Mouse (Mus musculus) liver, postnatal 0 days (tissue): ENCODE measurements at regions not wholly inside any gene's neighbourhood (a gene's known extent, or its start where the extent isn't known, plus 50 kb on each side); places are given as distances from the start of the nearest gene placed in this dataset.

Source experiments
- ATAC-seq: fragments of 200-750 bp; cut with Nextera tagmentation; 2 replicates; pipeline ENCODE4 v1.8.0; 2017; ENCODE audit warnings: mild to moderate bottlenecking, moderate library complexity
- DNase-seq: peaks from one replicate; pipeline ENCODE4 v3.0.0-alpha.2; 2016
- H3K27ac ChIP-seq: fragments of 300-500 bp; sonication (generic); 2 replicates; pipeline ENCODE4 v1.5.1; 2014; ENCODE audit warnings: antibody characterized with exemption, moderate library complexity, mild to moderate bottlenecking, low read depth
- H3K27me3 ChIP-seq: fragments of 300-500 bp; sonication (generic); 2 replicates; pipeline ENCODE4 v1.6.1; 2014; ENCODE audit warnings: low read length, control low read depth, mixed read lengths; ENCODE audit not compliant: insufficient read depth
- H3K36me3 ChIP-seq: fragments of 300-500 bp; sonication (generic); replicated peaks from 2 replicates; pipeline ENCODE4 v1.6.1; 2014; ENCODE audit warnings: mild to moderate bottlenecking, control low read depth, low read length, moderate library complexity, mixed read lengths; ENCODE audit not compliant: insufficient read depth
- H3K4me1 ChIP-seq: fragments of 300-500 bp; sonication (generic); 2 replicates; pipeline ENCODE4 v1.6.1; 2014; ENCODE audit warnings: antibody characterized with exemption, mild to moderate bottlenecking, control low read depth; ENCODE audit not compliant: insufficient read depth
- H3K4me2 ChIP-seq: fragments of 300-500 bp; sonication (generic); 2 replicates; pipeline ENCODE4 v1.6.1; 2014; ENCODE audit warnings: low read depth, mild to moderate bottlenecking, low read length, moderate library complexity, mixed read lengths
- H3K4me3 ChIP-seq: fragments of 300-500 bp; sonication (generic); 2 replicates; pipeline ENCODE4 v1.5.1; 2014; ENCODE audit warnings: low read depth, low read length
- H3K9ac ChIP-seq: fragments of 300-500 bp; sonication (generic); replicated peaks from 2 replicates; pipeline ENCODE4 v1.6.1; 2014; ENCODE audit warnings: mild to moderate bottlenecking, moderate library complexity
- H3K9me3 ChIP-seq: fragments of 300-500 bp; sonication (generic); 2 replicates; pipeline ENCODE4 v1.6.1; 2016; ENCODE audit warnings: mild to moderate bottlenecking, control low read depth, low read length, mixed read lengths
- CTCF ChIP-seq: sonication (generic); IDR thresholded peaks from 2 replicates; pipeline ENCODE4 v1.5.1; 2016; ENCODE audit warnings: antibody characterized with exemption, low read depth
- EP300 ChIP-seq: IDR thresholded peaks from 2 replicates; pipeline ENCODE4 v1.6.1; 2016; ENCODE audit warnings: antibody characterized with exemption, low read depth, mild to moderate bottlenecking
- WGBS: fragments of 180-500 bp; shearing (Covaris S2); extraction: QIAGEN DNeasy Blood & Tissue Kit; methylation state at CpG from one replicate; pipeline ENCODE4 v1.1.7; 2014; ENCODE audit not compliant: insufficient replicate concordance; 5-methylcytosine and 5-hydroxymethylcytosine counted together

DNA sequence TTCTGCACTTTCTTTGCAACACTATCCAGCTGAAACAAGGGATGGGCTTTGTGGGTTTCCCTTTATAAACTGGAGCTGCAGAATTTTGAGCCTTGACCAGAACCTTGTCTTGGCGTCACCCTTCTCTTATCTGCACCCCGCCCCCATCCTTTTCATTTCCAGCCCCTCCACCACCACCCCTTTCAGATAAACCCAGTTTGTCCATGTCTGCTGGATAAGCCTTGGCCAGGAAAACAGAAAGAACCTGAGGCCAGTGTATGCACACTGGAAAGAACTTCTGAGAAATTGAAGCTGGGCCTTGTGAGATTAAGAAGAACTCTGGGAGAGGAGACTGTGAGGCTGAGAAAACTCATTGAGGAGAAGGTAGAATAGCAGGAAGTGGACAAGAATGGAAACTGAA lies 192.8 kb downstream of the Rpl36a-ps1 start:
- Histone ChIP-seq H3K4me1 (no peaks in the 10 kb centered on the region), H3K27ac (no peak overlapping the region), H3K9ac (no peak overlapping the region), H3K36me3 (no peaks in the 10 kb centered on the region), H3K9me3 (no peaks in the 10 kb centered on the region), H3K4me2 (no peak overlapping the region), H3K27me3 (no peaks in the 10 kb centered on the region), H3K4me3 (no peak overlapping the region)
- 57% methylated on average over 2 of the region's 2 CpGs for WGBS
- DNase-seq (no peak), ATAC-seq (no peak)
- TF ChIP-seq CTCF (no peak), EP300 (no peak)

DNA sequence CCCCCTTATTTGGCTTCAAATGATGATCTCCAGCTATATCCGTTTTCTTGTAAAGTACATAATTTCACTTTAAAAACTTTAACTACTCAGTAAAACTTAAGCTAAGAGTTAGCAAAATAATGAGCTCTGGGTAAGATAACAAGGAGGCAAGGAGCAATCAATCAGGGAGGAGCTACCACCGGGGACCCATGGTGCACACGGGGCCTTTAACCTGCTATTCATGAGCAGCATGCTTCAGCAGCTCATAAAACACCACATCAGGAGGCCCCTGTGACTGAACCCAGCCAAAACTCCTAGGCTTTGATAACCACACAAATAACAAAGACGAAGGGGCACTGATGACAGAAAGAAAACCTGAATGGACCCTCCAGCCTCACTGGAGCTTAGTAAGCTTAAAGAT lies 202.1 kb downstream of the Rpl36a-ps1 start:
- H3K27ac ChIP-seq: no peak overlapping the region
- no peak overlapping the region for H3K4me3 ChIP-seq
- 70% methylated on average over 4 of the region's 4 CpGs for WGBS
- ATAC-seq (no peak), DNase-seq (no peak)
- H3K4me2 ChIP-seq: no peak overlapping the region
- no peak overlapping the region for H3K9ac ChIP-seq
- no peaks in the 10 kb centered on the region for H3K9me3 ChIP-seq
- no peaks in the 10 kb centered on the region for H3K36me3 ChIP-seq
- H3K27me3 ChIP-seq: no peaks in the 10 kb centered on the region
- TF ChIP-seq EP300 (no peak), CTCF (no peak)
- no peaks in the 10 kb centered on the region for H3K4me1 ChIP-seq

DNA sequence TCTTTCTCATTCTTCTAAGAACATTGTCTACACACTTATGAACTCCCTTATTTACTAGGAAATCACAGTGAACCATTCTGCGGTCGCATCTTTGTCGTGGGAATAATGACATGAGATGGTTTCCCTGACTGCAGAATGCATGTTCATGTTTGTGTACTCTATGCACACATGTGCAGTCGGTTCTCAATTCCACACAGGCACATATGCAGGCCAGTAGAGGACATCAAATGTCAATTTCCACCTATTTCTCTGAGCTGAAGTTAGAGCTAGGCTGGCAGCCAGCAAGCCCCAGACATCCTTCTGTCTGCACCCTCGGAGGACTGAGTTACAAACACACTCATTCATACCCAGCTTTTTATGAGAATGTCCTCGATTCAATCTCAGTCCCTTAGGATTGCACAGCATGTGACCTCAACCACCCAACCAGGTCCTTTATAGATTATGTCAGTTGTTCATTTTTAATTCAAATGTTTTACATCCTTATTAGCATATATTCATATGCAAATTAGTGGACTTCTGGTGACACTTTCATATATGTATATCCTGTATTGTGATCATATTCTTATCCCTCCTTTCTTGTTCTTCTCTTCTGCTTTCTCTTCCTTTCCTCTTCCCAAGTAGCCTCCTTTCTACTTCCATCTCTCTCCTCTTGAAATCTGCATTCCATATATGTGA lies 202.7 kb downstream of the Rpl36a-ps1 start:
- TF ChIP-seq EP300 (no peak), CTCF (no peak)
- ATAC-seq (no peak), DNase-seq (no peak)
- no peak overlapping the region for H3K4me3 ChIP-seq
- no peaks in the 10 kb centered on the region for H3K4me1 ChIP-seq
- H3K27ac ChIP-seq: no peak overlapping the region
- no peak overlapping the region for H3K4me2 ChIP-seq
- 74% methylated on average over 6 of the region's 6 CpGs for WGBS
- H3K27me3 ChIP-seq: no peaks in the 10 kb centered on the region
- no peak overlapping the region for H3K9ac ChIP-seq
- no peaks in the 10 kb centered on the region for H3K9me3 ChIP-seq
- no peaks in the 10 kb centered on the region for H3K36me3 ChIP-seq

GRCm38 (mm10) chr14:98789794-98790193 lies 204.3 kb downstream of the Rpl36a-ps1 start:
- WGBS: 49% methylated on average over 6 of the region's 6 CpGs
- Histone ChIP-seq H3K27me3 (no peaks in the 10 kb centered on the region), H3K36me3 (no peaks in the 10 kb centered on the region), H3K4me3 (no peak overlapping the region), H3K4me1 (no peaks in the 10 kb centered on the region), H3K9ac (no peak overlapping the region), H3K27ac (no peak overlapping the region), H3K4me2 (no peak overlapping the region), H3K9me3 (no peaks in the 10 kb centered on the region)
- no peak for DNase-seq
- ATAC-seq: no peak
- no peak for TF ChIP-seq CTCF
- TF ChIP-seq EP300: no peak

- Histone ChIP-seq H3K4me3 (no peak overlapping the region), H3K4me1 (no peaks in the 10 kb centered on the region), H3K27me3 (no peaks in the 10 kb centered on the region), H3K9ac (no peak overlapping the region), H3K4me2 (no peak overlapping the region), H3K36me3 (no peaks in the 10 kb centered on the region), H3K9me3 (no peaks in the 10 kb centered on the region), H3K27ac (no peak overlapping the region)
- ATAC-seq (no peak), DNase-seq (no peak)
- TF ChIP-seq CTCF: no peak
- no peak for TF ChIP-seq EP300
- 87% methylated on average over 12 of the region's 12 CpGs for WGBS
These were observed 212.4 kb downstream of the Rpl36a-ps1 start for GRCm38 (mm10) chr14:98781711-98782110.

DNA sequence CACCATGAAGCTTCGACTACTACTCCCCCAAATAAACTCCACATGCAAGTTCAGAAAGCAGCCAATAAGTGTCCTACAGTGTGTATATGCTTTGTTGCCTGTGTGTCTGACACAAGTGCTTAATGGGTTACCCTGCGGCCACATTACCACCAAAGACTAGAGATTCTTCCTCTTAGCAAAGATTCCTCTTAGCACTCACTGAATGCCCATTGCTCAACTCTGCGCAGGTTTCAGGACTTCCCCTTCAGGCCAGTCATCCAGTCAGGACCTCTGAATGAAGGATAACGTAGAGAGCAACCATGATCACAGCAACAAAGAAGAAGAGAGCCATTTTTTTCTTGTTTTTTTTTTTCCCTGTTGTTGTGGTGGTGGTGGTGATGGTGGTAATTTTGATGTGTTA lies 222.0 kb downstream of the Rpl36a-ps1 start:
- Histone ChIP-seq H3K9me3 (no peaks in the 10 kb centered on the region), H3K4me3 (no peak overlapping the region), H3K36me3 (no peaks in the 10 kb centered on the region), H3K27ac (no peak overlapping the region), H3K4me2 (no peak overlapping the region), H3K27me3 (no peaks in the 10 kb centered on the region), H3K4me1 (no peaks in the 10 kb centered on the region), H3K9ac (no peak overlapping the region)
- 58% methylated on average over 4 of the region's 4 CpGs for WGBS
- TF ChIP-seq CTCF (no peak), EP300 (no peak)
- DNase-seq: no peak
- ATAC-seq: no peak

GRCm38 (mm10) chr14:98768845-98769244 lies 225.3 kb downstream of the Rpl36a-ps1 start:
- Histone ChIP-seq H3K4me2 (no peak overlapping the region), H3K4me1 (no peaks in the 10 kb centered on the region), H3K4me3 (no peak overlapping the region), H3K36me3 (no peaks in the 10 kb centered on the region), H3K27ac (no peak overlapping the region), H3K9ac (no peak overlapping the region), H3K9me3 (no peaks in the 10 kb centered on the region), H3K27me3 (no peaks in the 10 kb centered on the region)
- TF ChIP-seq CTCF (no peak), EP300 (no peak)
- 47% methylated on average over 2 of the region's 2 CpGs for WGBS
- ATAC-seq: no peak
- no peak for DNase-seq
